Mouse (Mus musculus) neural tube, embryonic 13.5 days (tissue): ENCODE measurements at regions not wholly inside any gene's neighbourhood (a gene's known extent, or its start where the extent isn't known, plus 50 kb on each side); places are given as distances from the start of the nearest gene placed in this dataset.

Source experiments
- ATAC-seq: fragments of 200-750 bp; cut with Nextera tagmentation; 2 replicates; pipeline ENCODE4 v1.8.0; 2017; ENCODE audit warnings: low read depth, mild to moderate bottlenecking, moderate TSS enrichment, moderate library complexity
- H3K27ac ChIP-seq: fragments of 300-500 bp; sonication (generic); replicated peaks from 2 replicates; pipeline ENCODE4 v1.5.1; 2015; ENCODE audit warnings: moderate library complexity, mild to moderate bottlenecking, inconsistent platforms
- H3K27me3 ChIP-seq: fragments of 300-500 bp; sonication (generic); 2 replicates; pipeline ENCODE4 v1.6.1; 2015; ENCODE audit warnings: mild to moderate bottlenecking, inconsistent platforms
- H3K36me3 ChIP-seq: fragments of 300-500 bp; sonication (generic); 2 replicates; pipeline ENCODE4 v1.6.1; 2015; ENCODE audit warnings: mild to moderate bottlenecking, inconsistent platforms
- H3K4me1 ChIP-seq: fragments of 300-500 bp; sonication (generic); replicated peaks from 2 replicates; pipeline ENCODE4 v1.6.1; 2015; ENCODE audit warnings: inconsistent platforms
- H3K4me2 ChIP-seq: fragments of 300-500 bp; sonication (generic); 2 replicates; pipeline ENCODE4 v1.6.1; 2015; ENCODE audit warnings: inconsistent platforms, mild to moderate bottlenecking, moderate library complexity
- H3K4me3 ChIP-seq: fragments of 300-500 bp; sonication (generic); 2 replicates; pipeline ENCODE4 v1.5.1; 2015; ENCODE audit warnings: mild to moderate bottlenecking, inconsistent platforms
- H3K9ac ChIP-seq: fragments of 300-500 bp; sonication (generic); 2 replicates; pipeline ENCODE4 v1.6.1; 2015; ENCODE audit warnings: moderate library complexity, mild to moderate bottlenecking, inconsistent platforms
- H3K9me3 ChIP-seq: fragments of 300-500 bp; sonication (generic); 2 replicates; pipeline ENCODE4 v1.6.1; 2016; ENCODE audit warnings: inconsistent platforms
- WGBS: fragments of 180-500 bp; shearing (Covaris S2); methylation state at CpG from one replicate; pipeline ENCODE4 v1.1.7; 2015; 5-methylcytosine and 5-hydroxymethylcytosine counted together

DNA sequence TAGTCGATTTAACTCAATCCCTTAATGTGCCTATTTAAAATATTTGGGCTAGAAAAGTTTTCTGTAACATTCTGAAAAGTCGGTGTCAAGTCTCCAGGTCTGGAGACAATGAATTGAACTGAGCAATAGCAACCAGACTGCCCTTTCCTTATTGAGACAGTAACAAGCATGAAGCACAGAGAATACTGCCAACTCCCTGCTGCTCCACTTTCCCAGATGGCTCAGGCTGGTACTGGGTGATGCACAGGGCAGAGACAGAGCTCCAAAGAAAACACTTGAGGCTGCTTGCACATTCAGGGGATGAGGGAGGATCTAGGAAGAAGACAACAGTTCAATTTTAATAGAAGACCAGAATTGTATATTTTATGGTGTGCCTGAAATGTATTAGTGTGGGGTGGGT, 87.7 kb upstream of the Sorcs1 start:
- ATAC-seq = peak; percentile 56; the same call in 1 of the 2 replicates
- H3K4me1 ChIP-seq = 0 out of 2 replicates have a peak, but pooled peaks cover 4% of the 10 kb centered on the region
- no peak overlapping the region for H3K9ac ChIP-seq
- 23% methylated on average over 2 of the region's 2 CpGs for whole genome bisulfite sequencing
- no peak overlapping the region for H3K4me2 ChIP-seq
- no peak overlapping the region for H3K27ac ChIP-seq
- no peaks in the 10 kb centered on the region for H3K27me3 ChIP-seq
- H3K9me3 ChIP-seq = no peaks in the 10 kb centered on the region
- H3K4me3 ChIP-seq = no peak overlapping the region
- no peaks in the 10 kb centered on the region for H3K36me3 ChIP-seq
